Mouse (Mus musculus): ENCODE data around the gene Igdcc4. TPM values are rescaled to one million over a fixed set of nuclear protein-coding genes. Genes with fewer than 3 reads are reported as not detected.

The Igdcc4 gene
- total and polyA plus RNA-seq, 3 experiments, result 7.3 to 12.4 (median 10.2) TPM

DNA sequence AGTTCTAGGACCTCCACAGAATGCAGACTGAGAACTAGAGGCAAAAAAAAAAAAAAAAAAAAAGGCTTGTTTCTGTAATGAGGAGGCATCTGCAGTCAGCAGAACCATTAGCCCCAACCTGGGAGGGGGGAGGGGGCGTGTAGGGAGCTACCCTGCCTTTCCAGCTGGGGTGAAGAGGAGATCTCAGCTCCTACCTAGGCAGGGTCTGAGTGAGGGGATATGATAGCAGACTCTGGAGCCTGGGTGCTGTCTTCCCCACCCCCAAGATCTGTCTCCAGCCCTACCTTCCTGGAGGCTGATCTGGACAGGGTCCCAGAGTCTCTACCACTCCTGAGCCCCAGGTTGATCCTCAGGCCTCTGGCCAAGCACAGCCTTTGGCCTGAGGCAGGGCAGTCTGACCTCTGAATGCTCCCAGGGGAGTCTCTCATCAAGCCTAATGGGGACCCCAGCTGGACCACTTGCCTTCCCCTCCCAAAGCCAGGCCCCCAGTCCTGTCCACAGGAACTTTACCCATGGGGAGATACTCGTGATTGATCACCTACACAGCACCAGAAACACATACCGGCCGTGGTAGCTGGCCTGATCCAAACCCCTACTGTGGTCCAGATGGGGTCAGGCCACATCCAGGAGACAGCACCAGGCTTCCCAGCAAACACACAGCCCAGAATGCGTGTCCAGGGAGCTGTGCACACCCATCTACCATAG is 74.1 kb downstream of the Igdcc4 start:
- 68% methylated on average over 5 of the region's 5 CpGs for WGBS
- H3K27ac ChIP-seq, result no peak overlapping the region
- intact Hi-C loops (cut with DNase I), result no loop called here
- no peak overlapping the region for H3K4me3 ChIP-seq
- no peak for DNase-seq
- H3K27me3 ChIP-seq (ENCODE audit: control insufficient read depth, insufficient read depth, low read length), result no peaks in the 10 kb centered on the region
- no peak overlapping the region for H3K9ac ChIP-seq (ENCODE audit: low read depth, low read length)
- H3K79me2 ChIP-seq (replicated peaks; ENCODE audit: control insufficient read depth, insufficient read depth, low read length), result no peaks in the 10 kb centered on the region
- no peaks in the 10 kb centered on the region for H3K4me1 ChIP-seq (ENCODE audit: control insufficient read depth, insufficient read depth, low read length)
- no peaks in the 10 kb centered on the region for H3K36me3 ChIP-seq (ENCODE audit: control insufficient read depth, insufficient read depth, low read length)
- TF ChIP-seq EP300 (IDR thresholded peaks at IDR 0.05; ENCODE audit: insufficient read depth, low read depth, low read length), result no peak
- no peak for TF ChIP-seq CTCF (IDR thresholded peaks at IDR 0.05)
- no peak for TF ChIP-seq POLR2A (IDR thresholded peaks at IDR 0.05; ENCODE audit: insufficient read depth, low read depth, low read length)

DNA sequence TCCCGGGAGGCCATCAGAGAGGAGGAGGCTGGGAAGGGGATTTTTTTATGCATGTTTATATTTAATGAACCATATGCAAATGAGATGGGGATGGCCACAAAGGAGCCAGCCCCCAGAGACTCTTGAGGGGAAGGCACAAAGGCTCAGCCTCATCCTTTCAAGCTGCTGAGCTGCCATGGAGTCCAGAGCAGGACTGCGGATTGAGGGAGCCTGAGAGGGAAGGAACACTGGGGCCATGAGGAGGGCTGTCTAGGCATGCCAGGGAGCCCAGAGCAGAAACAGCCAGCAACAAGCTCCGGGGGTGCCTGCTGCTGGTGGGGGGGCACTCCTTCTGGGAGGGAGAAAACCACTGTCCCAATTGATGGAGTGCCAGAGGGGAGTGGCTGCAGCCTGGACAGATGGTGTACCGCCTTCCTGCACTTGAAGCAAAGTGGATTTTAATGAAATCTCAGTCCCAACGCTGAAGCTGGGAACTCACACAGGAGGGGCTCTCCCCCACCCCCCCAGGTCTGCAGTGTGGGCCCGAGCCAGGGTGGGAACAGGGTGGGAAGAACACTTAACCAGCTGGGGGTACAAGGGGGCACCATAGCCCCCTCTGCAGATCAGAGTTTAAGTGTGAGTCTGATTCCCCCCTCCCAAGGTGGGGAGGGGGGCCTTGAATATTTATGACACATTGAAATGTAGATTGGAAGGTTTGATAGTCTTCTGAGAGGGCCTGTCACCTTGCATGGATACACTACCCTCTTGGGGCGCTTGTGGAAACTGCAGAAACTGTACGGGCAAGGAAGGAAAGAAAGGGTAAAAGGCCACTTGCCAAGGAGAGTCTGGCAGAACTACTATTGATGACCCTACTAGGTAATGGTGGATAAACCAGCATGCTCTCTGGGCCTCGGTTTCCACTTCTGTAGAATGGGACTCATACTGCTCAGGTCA is 74.9 kb downstream of the Igdcc4 start:
- Histone ChIP-seq H3K4me1 (ENCODE audit: control insufficient read depth, insufficient read depth, low read length) (no peaks in the 10 kb centered on the region), H3K4me3 (no peak overlapping the region), H3K9ac (ENCODE audit: low read depth, low read length) (no peak overlapping the region), H3K27ac (no peak overlapping the region), H3K79me2 (replicated peaks; ENCODE audit: control insufficient read depth, insufficient read depth, low read length) (no peaks in the 10 kb centered on the region), H3K36me3 (ENCODE audit: control insufficient read depth, insufficient read depth, low read length) (no peaks in the 10 kb centered on the region), H3K27me3 (ENCODE audit: control insufficient read depth, insufficient read depth, low read length) (no peaks in the 10 kb centered on the region)
- WGBS, result 58% methylated on average over 9 of the region's 9 CpGs
- intact Hi-C loops (cut with DNase I), result no loop called here
- DNase-seq, result no peak
- TF ChIP-seq POLR2A (IDR thresholded peaks at IDR 0.05; ENCODE audit: insufficient read depth, low read depth, low read length), result no peak
- no peak for TF ChIP-seq CTCF (IDR thresholded peaks at IDR 0.05)
- TF ChIP-seq EP300 (IDR thresholded peaks at IDR 0.05; ENCODE audit: insufficient read depth, low read depth, low read length), result no peak

DNA sequence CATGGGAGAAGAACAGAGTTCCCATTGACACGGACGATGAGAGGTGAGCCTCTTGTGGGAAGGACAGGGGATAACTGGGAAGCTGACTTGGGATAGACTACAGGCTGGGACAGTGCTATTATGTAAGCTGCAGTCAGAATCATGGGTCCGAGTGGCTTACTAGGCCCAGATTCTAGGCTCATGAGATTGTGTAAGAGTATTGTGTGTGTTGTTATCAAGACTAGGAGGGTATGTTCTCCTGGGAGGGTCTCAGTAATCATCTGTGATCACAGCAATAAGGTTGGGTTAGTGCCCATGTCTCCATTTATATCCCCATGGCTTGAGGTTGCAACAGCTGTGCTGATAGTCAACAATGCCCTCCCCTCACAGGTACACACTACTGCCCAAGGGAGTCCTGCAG is 76.2 kb downstream of the Igdcc4 start:
- no peaks in the 10 kb centered on the region for H3K27me3 ChIP-seq (ENCODE audit: control insufficient read depth, insufficient read depth, low read length)
- H3K4me3 ChIP-seq, result no peak overlapping the region
- WGBS, result 87% methylated on average over 3 of the region's 3 CpGs
- intact Hi-C loops (cut with DNase I), result no loop called here
- H3K36me3 ChIP-seq (ENCODE audit: control insufficient read depth, insufficient read depth, low read length), result no peaks in the 10 kb centered on the region
- no peaks in the 10 kb centered on the region for H3K4me1 ChIP-seq (ENCODE audit: control insufficient read depth, insufficient read depth, low read length)
- no peaks in the 10 kb centered on the region for H3K79me2 ChIP-seq (replicated peaks; ENCODE audit: control insufficient read depth, insufficient read depth, low read length)
- H3K27ac ChIP-seq, result no peak overlapping the region
- H3K9ac ChIP-seq (ENCODE audit: low read depth, low read length), result no peak overlapping the region
- DNase-seq, result no peak
- TF ChIP-seq EP300 (IDR thresholded peaks at IDR 0.05; ENCODE audit: insufficient read depth, low read depth, low read length) (no peak), POLR2A (IDR thresholded peaks at IDR 0.05; ENCODE audit: insufficient read depth, low read depth, low read length) (no peak), CTCF (IDR thresholded peaks at IDR 0.05) (no peak)

DNA sequence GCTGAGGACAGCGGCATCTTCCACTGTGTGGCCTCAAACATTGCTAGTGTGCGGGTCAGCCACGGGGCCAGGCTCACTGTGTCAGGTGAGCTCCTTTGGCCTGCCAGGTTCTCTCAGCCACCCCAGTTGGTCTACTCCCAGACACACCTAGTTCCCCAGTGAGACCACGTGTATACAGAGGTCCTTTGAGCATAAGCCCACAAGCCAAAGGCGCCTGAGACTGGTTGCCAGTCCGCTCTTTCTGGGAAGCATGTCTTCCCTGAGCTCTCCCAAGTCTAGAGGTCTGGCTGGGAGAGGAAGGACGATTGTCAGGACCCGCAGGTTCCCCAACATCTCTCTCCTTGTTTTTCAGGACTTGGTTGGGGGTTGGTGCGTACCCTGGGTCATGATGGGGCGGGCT is 76.6 kb downstream of the Igdcc4 start:
- Histone ChIP-seq H3K4me3 (no peak overlapping the region), H3K79me2 (replicated peaks; ENCODE audit: control insufficient read depth, insufficient read depth, low read length) (no peaks in the 10 kb centered on the region), H3K4me1 (ENCODE audit: control insufficient read depth, insufficient read depth, low read length) (no peaks in the 10 kb centered on the region), H3K9ac (ENCODE audit: low read depth, low read length) (no peak overlapping the region), H3K36me3 (ENCODE audit: control insufficient read depth, insufficient read depth, low read length) (no peaks in the 10 kb centered on the region), H3K27me3 (ENCODE audit: control insufficient read depth, insufficient read depth, low read length) (no peaks in the 10 kb centered on the region), H3K27ac (no peak overlapping the region)
- DNase-seq, result no peak
- TF ChIP-seq POLR2A (IDR thresholded peaks at IDR 0.05; ENCODE audit: insufficient read depth, low read depth, low read length) (no peak), CTCF (IDR thresholded peaks at IDR 0.05) (no peak), EP300 (IDR thresholded peaks at IDR 0.05; ENCODE audit: insufficient read depth, low read depth, low read length) (no peak)
- intact Hi-C loops (cut with DNase I), result no loop called here
- WGBS, result 82% methylated on average over 10 of the region's 10 CpGs

DNA sequence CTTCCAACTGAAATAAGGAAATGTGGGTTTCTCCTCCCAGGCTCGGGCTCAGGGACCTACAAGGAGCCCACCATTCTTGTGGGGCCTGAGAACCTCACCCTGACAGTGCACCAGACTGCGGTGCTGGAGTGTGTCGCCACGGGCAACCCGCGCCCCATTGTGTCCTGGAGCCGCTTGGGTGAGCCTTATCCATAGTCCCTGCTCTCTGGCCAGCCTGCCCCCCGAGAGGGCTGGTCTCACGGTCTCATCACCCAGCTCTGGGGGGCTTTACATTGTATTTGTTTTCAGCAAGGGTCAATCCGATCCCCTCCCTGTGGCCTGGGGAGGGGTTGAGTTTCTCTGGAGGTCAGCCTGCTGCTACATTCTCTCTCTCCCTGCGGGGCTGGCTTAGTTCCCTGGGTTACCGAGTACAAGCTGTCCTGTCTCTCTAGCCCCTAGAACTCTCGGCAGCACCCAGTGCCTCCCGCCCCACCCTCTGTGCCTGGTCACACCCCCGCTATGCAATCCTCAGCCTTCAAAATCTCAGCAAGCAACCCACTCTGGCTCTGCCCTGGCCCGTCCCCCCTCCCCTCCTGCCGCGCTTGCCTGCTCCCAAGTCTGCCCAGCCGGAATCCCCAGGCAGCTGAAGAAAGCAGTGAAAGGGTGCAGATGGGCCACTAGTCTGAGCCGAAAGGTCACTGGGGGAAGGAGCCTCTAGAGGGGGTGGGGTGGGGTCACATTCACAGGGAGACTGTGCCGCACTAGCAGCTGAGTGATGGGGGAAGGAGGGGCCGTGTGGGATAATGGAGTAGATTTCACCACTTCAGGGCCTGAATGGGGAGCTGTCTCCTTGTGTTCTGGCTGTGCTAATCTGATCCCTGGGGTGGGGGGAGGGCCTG is 77.3 kb downstream of the Igdcc4 start:
- Histone ChIP-seq H3K27ac (no peak overlapping the region), H3K9ac (ENCODE audit: low read depth, low read length) (no peak overlapping the region)

More for the DNA sequence above, 77.3 kb downstream of the Igdcc4 start:
- TF ChIP-seq CTCF (IDR thresholded peaks at IDR 0.05) (no peak), POLR2A (IDR thresholded peaks at IDR 0.05; ENCODE audit: insufficient read depth, low read depth, low read length) (no peak), EP300 (IDR thresholded peaks at IDR 0.05; ENCODE audit: insufficient read depth, low read depth, low read length) (no peak)
- H3K4me1 ChIP-seq (ENCODE audit: control insufficient read depth, insufficient read depth, low read length), result no peaks in the 10 kb centered on the region
- WGBS, result 27% methylated on average over 22 of the region's 22 CpGs
- H3K27me3 ChIP-seq (ENCODE audit: control insufficient read depth, insufficient read depth, low read length), result no peaks in the 10 kb centered on the region
- intact Hi-C loops (cut with DNase I), result no loop called here
- DNase-seq, result no peak
- no peaks in the 10 kb centered on the region for H3K36me3 ChIP-seq (ENCODE audit: control insufficient read depth, insufficient read depth, low read length)
- H3K79me2 ChIP-seq (replicated peaks; ENCODE audit: control insufficient read depth, insufficient read depth, low read length), result no peaks in the 10 kb centered on the region
- H3K4me3 ChIP-seq, result no peak overlapping the region
